ENCODE assay signal across 8 mouse cellular contexts in genomic region chr17:87671890-87672660, GRCm38 (mm10). TPM values are rescaled to one million over a fixed set of nuclear protein-coding genes. Genes with fewer than 3 reads are reported as not detected.
DNase-seq lines count a peak whose midpoint lies in the region; ATAC-seq lines count a peak whose summit lies in the region.

Gene Msh2, plus strand, starts transcription at chr17:87672330.

- H3K27me3 ChIP-seq in forebrain, embryonic 14.5 days (replicated peaks; ENCODE audit: control insufficient read depth, insufficient read depth, low read length), result no peaks in the 10 kb centered on the region
- H3K27me3 ChIP-seq in neural tube, embryonic 15.5 days (replicated peaks), result no peaks in the 10 kb centered on the region

- no peaks in the 10 kb centered on the region for H3K9me3 ChIP-seq in forebrain, embryonic 14.5 days (replicated peaks; ENCODE audit: control insufficient read depth, low read length)
- no peaks in the 10 kb centered on the region for H3K9me3 ChIP-seq in neural tube, embryonic 15.5 days (replicated peaks)

- peak; percentile 100 for DNase-seq in ES-CJ7 (ENCODE audit: low read depth, low spot score)
- peak; percentile 97 for DNase-seq in cerebellum, adult 11 months
- peak; percentile 100 for DNase-seq in forebrain, embryonic 14.5 days (ENCODE audit: low spot score)
- peak; percentile 97 for DNase-seq in heart, postnatal 14 days
- peak; percentile 99 for DNase-seq in layer of hippocampus, adult 11-12 months (ENCODE audit: low spot score)
- peak; percentile 98 to 99 for DNase-seq in lung, adult 18-20 months
- DNase-seq in testis, postnatal 14 days (ENCODE audit: low spot score), result peak; percentile 99

- ATAC-seq in forebrain, embryonic 14.5 days, result peak; percentile 99
- peak; percentile 99 for ATAC-seq in neural tube, embryonic 15.5 days (ENCODE audit: low FRiP score)

- intact Hi-C loops in heart, postnatal 14 days (cut with DNase I), result no loop called here

- peaks cover 13% of the 10 kb centered on the region for H3K4me1 ChIP-seq in forebrain, embryonic 14.5 days (ENCODE audit: control insufficient read depth, insufficient read depth, low read length)
- peaks cover 33% of the 10 kb centered on the region for H3K4me1 ChIP-seq in neural tube, embryonic 15.5 days

- peak within 1 kb of the TSS; percentile 82 for H3K4me2 ChIP-seq in forebrain, embryonic 14.5 days (ENCODE audit: low read length)
- peak within 1 kb of the TSS; percentile 83 for H3K4me2 ChIP-seq in neural tube, embryonic 15.5 days

- H3K4me3 ChIP-seq in forebrain, embryonic 14.5 days (ENCODE audit: low read depth, low read length), result peak within 1 kb of the TSS; percentile 88
- H3K4me3 ChIP-seq in neural tube, embryonic 15.5 days (replicated peaks), result peak within 1 kb of the TSS; percentile 80

- peak within 1 kb of the TSS; percentile 71; the same call in 1 of the 2 replicates for H3K27ac ChIP-seq in forebrain, embryonic 14.5 days (ENCODE audit: low read depth, low read length)
- H3K27ac ChIP-seq in neural tube, embryonic 15.5 days (replicated peaks), result peak within 1 kb of the TSS; percentile 86

- under 1% methylated on average over 43 of the region's 44 CpGs for WGBS in forebrain, embryonic 14.5 days
- WGBS in neural tube, embryonic 15.5 days, result under 1% methylated on average over 44 of the region's 44 CpGs

- peak within 1 kb of the TSS; percentile 79 for H3K9ac ChIP-seq in forebrain, embryonic 14.5 days (ENCODE audit: low read length)
- H3K9ac ChIP-seq in neural tube, embryonic 15.5 days (replicated peaks), result peak within 1 kb of the TSS; percentile 78

- H3K36me3 ChIP-seq in forebrain, embryonic 14.5 days (ENCODE audit: control insufficient read depth, insufficient read depth, low read length), result no peaks in the 10 kb centered on the region
- no peaks in the 10 kb centered on the region for H3K36me3 ChIP-seq in neural tube, embryonic 15.5 days

RNA-seq across cellular contexts. Expression of gene Msh2, which starts in this region (rescaled TPM):
- 52.3 and 54.2 TPM in 2 replicates for polyA plus RNA-seq in forebrain, embryonic 14.5 days (2014; fragmentation: Nextera tagmentation; extraction: Ambion mirVana)
- 10 to 100 TPM; 12.1 to 13.1 TPM for total RNA-seq in heart, postnatal 14 days (2021)
- polyA plus RNA-seq in neural tube, embryonic 15.5 days (2015; fragmentation: Nextera tagmentation; extraction: Ambion mirVana), result 57.5 and 67.6 TPM in 2 replicates

Comparison
In these comparisons a context has a peak if more than half of its experiments do, and no peak if none do; other contexts are left out.
1. Peak in every context shown above with its lines: DNase-seq, ATAC-seq, H3K4me3 ChIP-seq and H3K27ac ChIP-seq.